Mouse (Mus musculus): ENCODE results near the gene Prkce.

DNA sequence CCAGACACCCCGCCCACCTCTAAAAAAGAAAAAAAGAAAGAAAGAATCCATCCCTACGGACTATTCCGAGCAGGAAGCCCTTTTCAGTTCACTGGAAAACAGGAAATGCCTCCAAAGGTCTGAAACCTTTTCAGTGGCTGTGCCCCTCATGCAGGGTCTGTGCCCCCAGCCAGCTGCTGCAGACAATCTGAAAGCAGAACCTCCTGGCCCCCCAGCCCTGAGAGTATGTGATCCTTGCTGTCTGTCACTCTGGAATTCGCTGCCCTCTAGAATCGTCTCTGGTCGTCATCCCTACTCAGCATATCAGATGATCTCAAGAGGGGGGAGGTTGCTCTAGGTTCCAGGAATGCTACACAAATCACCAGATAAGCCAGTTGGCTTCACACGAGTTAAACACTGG lies 503.1 kb downstream of the Prkce start:
- TF ChIP-seq CTCF (IDR thresholded peaks at IDR 0.05) (no peak), POLR2A (IDR thresholded peaks at IDR 0.05; ENCODE audit: insufficient read depth, low read depth, low read length) (no peak)
